Mouse (Mus musculus) spleen, postnatal 10 days (tissue): Measurements from ENCODE around the gene Rpp25l.

Experiments used
- DNase-seq, 2 experiments: peaks; one replicate each; pipeline ENCODE4 v3.0.0; 2021 to 2022; ENCODE audit warnings: low spot score in 2 of 2

Gene Rpp25l

GRCm38 (mm10) chr4:41670836-41671235, 42.5 kb downstream of the Rpp25l start:
- no peak for DNase-seq

DNA sequence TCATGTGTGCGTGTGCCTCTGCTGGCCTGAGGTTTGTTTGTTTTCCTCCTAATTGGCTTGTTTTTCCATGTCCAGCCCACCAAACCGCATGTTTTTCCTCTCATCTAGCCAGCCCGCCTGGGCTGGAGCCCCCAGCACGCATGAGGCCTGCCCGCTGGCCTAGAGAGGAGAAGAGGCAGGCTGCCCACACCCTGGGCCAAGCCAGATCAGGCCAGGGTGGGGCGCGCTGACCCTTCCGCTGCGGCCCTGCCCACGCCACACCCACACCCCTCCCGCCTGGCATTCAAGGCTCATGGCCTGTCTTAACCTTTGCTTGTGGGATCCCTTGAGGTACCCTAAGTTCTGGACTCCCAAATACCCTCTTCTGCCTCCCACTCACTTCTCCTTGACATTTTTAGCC, 46.7 kb downstream of the Rpp25l start:
- DNase-seq: no peak

DNA sequence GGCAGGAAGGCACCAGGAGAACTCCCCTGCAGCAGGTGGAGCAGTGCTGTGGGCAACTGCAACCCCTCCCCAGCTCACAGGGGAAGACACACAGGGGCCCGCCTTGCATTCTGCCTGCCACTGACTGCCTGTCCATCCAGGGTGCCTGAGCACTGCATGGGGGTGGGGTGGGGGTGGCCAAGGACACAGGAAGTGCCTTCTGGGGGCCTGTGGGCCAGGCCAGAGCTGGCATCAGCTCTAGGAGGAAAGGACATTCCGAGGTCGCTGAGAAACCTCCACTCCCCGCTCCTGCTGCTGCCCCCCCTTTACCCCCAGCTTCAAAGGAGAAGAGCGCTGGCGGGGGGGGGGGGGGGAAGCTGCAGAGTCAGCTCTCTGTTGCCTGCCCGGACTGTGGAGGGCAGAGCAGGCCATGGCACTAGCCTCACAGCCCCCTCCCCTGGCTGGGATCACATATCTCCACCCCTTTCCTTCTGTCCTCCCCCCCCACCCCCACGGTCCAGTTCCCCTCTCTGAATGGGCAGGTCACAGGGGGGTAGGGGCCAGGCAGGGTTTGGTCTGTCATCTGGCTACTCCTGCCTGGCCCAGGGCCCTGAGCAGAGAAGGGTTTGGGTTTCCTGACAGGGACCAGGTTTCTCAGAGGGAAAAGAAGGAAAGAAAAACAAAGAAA, 48.2 kb downstream of the Rpp25l start:
- DNase-seq: no peak

- DNase-seq: no peak
Observed at GRCm38 (mm10) chr4:41664533-41664932, 48.8 kb downstream of the Rpp25l start.

GRCm38 (mm10) chr4:41663614-41664013, 49.7 kb downstream of the Rpp25l start:
- DNase-seq: no peak

- DNase-seq: no peak
Observed at GRCm38 (mm10) chr4:41662723-41663122, 50.6 kb downstream of the Rpp25l start.
